ENCODE assay signal across 13 mouse cellular contexts in genomic region chr17:27118676-27119539, GRCm38 (mm10). TPM values are rescaled to one million over a fixed set of nuclear protein-coding genes. Genes with fewer than 3 reads are reported as not detected.
DNase-seq lines count a peak whose midpoint lies in the region; ATAC-seq and TF ChIP-seq lines count a peak whose summit lies in the region.
"Had no signal": no experiment of that assay in that cellular context is flagged by ENCODE, and none has a peak within 500 bp of the region (broad histone marks: within the 10 kb centered on the region; RNA-seq: fewer than 3 reads in every experiment).

No protein-coding gene starts in this region.

- 0 out of 2 replicates have a peak, but pooled peaks have one; percentile 5 for TF ChIP-seq CTCF in bone marrow macrophage, adult 2 months (IDR thresholded peaks at IDR 0.05; ENCODE audit: low read depth, low read length)

- H3K4me1 ChIP-seq in heart, embryonic 12.5 days (replicated peaks) = peaks cover 21% of the 10 kb centered on the region
- peaks cover 10% of the 10 kb centered on the region for H3K4me1 ChIP-seq in bone marrow macrophage, adult 2 months (ENCODE audit: control insufficient read depth, insufficient read depth, low read length)

- no peak for ATAC-seq in heart, embryonic 12.5 days (ENCODE audit: insufficient number of reproducible peaks, low FRiP score)
- ATAC-seq in megakaryocyte progenitor cell, adult 5-6 weeks (replicated peaks; ENCODE audit: poor library complexity) = peak; percentile 65
- ATAC-seq: activated CD4-positive, CD25-positive, alpha-beta regulatory T cell, adult 4 months had no signal

- WGBS in heart, embryonic 12.5 days = 72% methylated on average over 25 of the region's 25 CpGs

- H3K9me3 ChIP-seq in heart, embryonic 12.5 days (replicated peaks) = no peaks in the 10 kb centered on the region
- H3K9me3 ChIP-seq: hindbrain, embryonic 15.5 days had no signal

- H3K9ac ChIP-seq in heart, embryonic 12.5 days = no peak overlapping the region
- H3K9ac ChIP-seq: hindbrain, embryonic 15.5 days; neural tube, embryonic 12.5 days had no signal

- no peak overlapping the region for H3K4me3 ChIP-seq in heart, embryonic 12.5 days
- no peak overlapping the region for H3K4me3 ChIP-seq in bone marrow macrophage, adult 2 months (ENCODE audit: insufficient read depth, low read length)
- H3K4me3 ChIP-seq: forebrain, embryonic 10.5 days; hindbrain, embryonic 15.5 days; neural tube, embryonic 12.5 days had no signal

- peaks cover 59% of the 10 kb centered on the region for H3K36me3 ChIP-seq in heart, embryonic 12.5 days

- no peak overlapping the region for H3K27ac ChIP-seq in heart, embryonic 12.5 days (ENCODE audit: poor library complexity, severe bottlenecking)
- H3K27ac ChIP-seq in bone marrow macrophage, adult 2 months (ENCODE audit: insufficient read depth, low read depth, low read length) = no peak overlapping the region
- H3K27ac ChIP-seq: forebrain, embryonic 10.5 days; hindbrain, embryonic 15.5 days; neural tube, embryonic 12.5 days had no signal

- intact Hi-C loops in left cerebral cortex, postnatal 10 days (cut with DNase I) = no loop called here
- intact Hi-C loops in left cerebral cortex, postnatal 36 days (cut with DNase I) = no loop called here

- no peak for TF ChIP-seq POLR2A in bone marrow macrophage, adult 2 months (IDR thresholded peaks at IDR 0.05; ENCODE audit: borderline replicate concordance, low read depth, low read length)

- peak; percentile 94 for DNase-seq in heart, adult 11 months
- peak; percentile 65 to 79 for DNase-seq in kidney, postnatal 4 days
- DNase-seq in kidney, adult 9 months = no peak
- no peak for DNase-seq in left cerebral cortex, postnatal 10 days (ENCODE audit: extremely low spot score in 1 of 2, low spot score in 2 of 2)
- DNase-seq in left cerebral cortex, postnatal 36 days (ENCODE audit: low spot score in 2 of 2) = no peak

- no peak overlapping the region for H3K4me2 ChIP-seq in heart, embryonic 12.5 days
- H3K4me2 ChIP-seq: hindbrain, embryonic 15.5 days; liver, embryonic 11.5 days; neural tube, embryonic 12.5 days had no signal

- H3K27me3 ChIP-seq in heart, embryonic 12.5 days (replicated peaks) = no peaks in the 10 kb centered on the region
- H3K27me3 ChIP-seq: hindbrain, embryonic 15.5 days; neural tube, embryonic 12.5 days had no signal

RNA-seq across cellular contexts. Expression of gene Uqcc2, which starts 14.8 kb away (rescaled TPM):
- polyA plus RNA-seq in heart, embryonic 12.5 days (2016; fragmentation: Nextera tagmentation; extraction: Ambion mirVana) = 294 and 296 TPM in 2 replicates
- 75.5 and 91.6 TPM in 2 replicates for polyA plus RNA-seq in bone marrow macrophage, adult 2 months (2012; ENCODE audit: insufficient read depth, insufficient read length, missing spikeins)
- total RNA-seq in megakaryocyte progenitor cell, adult 5-6 weeks (2015) = 134 and 138 TPM in 2 replicates
- total RNA-seq in megakaryocyte progenitor cell, adult 5-6 weeks (2017) = 154 and 170 TPM in 2 replicates
- 100 to 1,000 TPM; 177 to 182 TPM for total RNA-seq in left cerebral cortex, postnatal 10 days (2021)
- 100 to 1,000 TPM; 230 to 254 TPM for total RNA-seq in left cerebral cortex, postnatal 36 days (2021)

RNA-seq across cellular contexts. Expression of gene Ip6k3, which starts 48.7 kb away (rescaled TPM):
- 0.18 and 0.31 TPM in 2 replicates for polyA plus RNA-seq in heart, embryonic 12.5 days (2016; fragmentation: Nextera tagmentation; extraction: Ambion mirVana)
- polyA plus RNA-seq in bone marrow macrophage, adult 2 months (2012; ENCODE audit: insufficient read depth, insufficient read length, missing spikeins) = not detected in 2 replicates
- not detected in 2 replicates for total RNA-seq in megakaryocyte progenitor cell, adult 5-6 weeks (2015)
- total RNA-seq in megakaryocyte progenitor cell, adult 5-6 weeks (2017) = not detected in 2 replicates
- total RNA-seq in left cerebral cortex, postnatal 10 days (2021) = under 1 TPM; 0.20 to 0.43 TPM
- total RNA-seq in left cerebral cortex, postnatal 36 days (2021) = under 1 TPM; 0.23 to 0.81 TPM
- polyA plus RNA-seq: activated CD4-positive, CD25-positive, alpha-beta regulatory T cell, adult 4 months had no signal

Comparison
In these comparisons a context has a peak if more than half of its experiments do, and no peak if none do; other contexts are left out.
1. DNase-seq: peak in heart, adult 11 months (single experiment) and kidney, postnatal 4 days (2 of 2); none in kidney, adult 9 months (single experiment), left cerebral cortex, postnatal 10 days (0 of 2) and left cerebral cortex, postnatal 36 days (0 of 2).